Mouse (Mus musculus): ENCODE results near the gene Gm43720.

DNA sequence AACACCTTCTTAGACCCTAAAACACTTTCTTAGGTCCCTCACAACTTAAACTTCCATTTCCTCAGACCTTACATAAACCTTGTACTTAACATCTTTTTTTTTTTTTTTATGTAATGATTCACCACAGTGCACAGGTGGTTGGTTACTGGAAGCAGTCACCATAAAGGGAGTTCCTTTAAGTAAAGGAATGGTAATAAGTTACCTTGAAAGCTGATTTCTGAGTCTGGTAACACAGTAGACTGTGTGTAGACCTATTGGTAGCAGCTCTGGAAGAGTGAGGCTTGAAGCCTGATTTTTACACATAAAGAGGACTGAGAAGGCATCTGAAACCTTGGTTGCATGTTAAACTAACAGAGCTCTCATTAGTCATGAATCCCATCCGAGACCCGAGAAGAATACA lies 59.9 kb downstream of the Gm43720 start:
- TF ChIP-seq POLR2A (IDR thresholded peaks at IDR 0.05; ENCODE audit: control insufficient read depth, extremely low read depth, insufficient read depth, low read length, poor library complexity), result no peak
- TF ChIP-seq CTCF (IDR thresholded peaks at IDR 0.05; ENCODE audit: borderline replicate concordance, control insufficient read depth, extremely low read depth, insufficient read depth, low read length, poor library complexity), result no peak
